Mouse (Mus musculus): ENCODE measurements around the gene Esf1. TPM values are rescaled to one million over a fixed set of nuclear protein-coding genes. Genes with fewer than 3 reads are reported as not detected.
"Not testable (repeated sequence)": the region's sequence is repeated elsewhere in the genome, so short reads cannot be mapped to it uniquely, and the experiment has no call there.

Gene Esf1
- polyA plus RNA-seq, 1 experiment from 2014 or later, result 28.1 TPM

- not testable (repeated sequence) for H3K9ac ChIP-seq; H3K27ac ChIP-seq (ENCODE audit: low read depth); H3K4me3 ChIP-seq (ENCODE audit: low read depth, low read length); H3K27me3 ChIP-seq (ENCODE audit: insufficient read depth, low read length); H3K4me2 ChIP-seq; H3K9me3 ChIP-seq (ENCODE audit: low read depth, low read length); H3K4me1 ChIP-seq (ENCODE audit: insufficient read depth); DNase-seq; ATAC-seq (ENCODE audit: insufficient read depth)
- TF ChIP-seq CTCF (IDR thresholded peaks at IDR 0.05; ENCODE audit: low read depth), result peak; percentile 11
- peaks cover 39% of the 10 kb centered on the region for H3K36me3 ChIP-seq (ENCODE audit: insufficient read depth)
- 89% methylated on average over 3 of the region's 3 CpGs for WGBS
Measured at GRCm38 (mm10) chr2:140185685-140186210, 15.4 kb upstream of the Esf1 start.

GRCm38 (mm10) chr2:140170803-140171553, 614 bp upstream of the Esf1 start:
- Histone ChIP-seq H3K36me3 (ENCODE audit: insufficient read depth) (peaks cover 21% of the 10 kb centered on the region), H3K9ac (peak overlapping the region; percentile 92), H3K4me2 (peak overlapping the region; percentile 77), H3K27me3 (ENCODE audit: insufficient read depth, low read length) (no peaks in the 10 kb centered on the region), H3K4me1 (ENCODE audit: insufficient read depth) (peaks cover 7% of the 10 kb centered on the region), H3K9me3 (ENCODE audit: low read depth, low read length) (no peaks in the 10 kb centered on the region), H3K4me3 (ENCODE audit: low read depth, low read length) (peak overlapping the region; percentile 82), H3K27ac (ENCODE audit: low read depth) (peak overlapping the region; percentile 58; the same call in 1 of the 2 replicates)
- ATAC-seq (ENCODE audit: insufficient read depth) (peak; percentile 93), DNase-seq (peak; percentile 55)
- no peak for TF ChIP-seq CTCF (IDR thresholded peaks at IDR 0.05; ENCODE audit: low read depth)
- 6% methylated on average over 28 of the region's 28 CpGs for WGBS

GRCm38 (mm10) chr2:140169057-140169456, 1.3 kb downstream of the Esf1 start:
- H3K9me3 ChIP-seq (ENCODE audit: low read depth, low read length), result no peaks in the 10 kb centered on the region
- H3K4me2 ChIP-seq, result peak overlapping the region; percentile 77
- peak overlapping the region; percentile 82 for H3K4me3 ChIP-seq (ENCODE audit: low read depth, low read length)

GRCm38 (mm10) chr2:140163351-140163854, 7.0 kb downstream of the Esf1 start:
- WGBS, result 94% methylated on average over 5 of the region's 5 CpGs
- no peak overlapping the region for H3K27ac ChIP-seq (ENCODE audit: low read depth)
- H3K9me3 ChIP-seq (ENCODE audit: low read depth, low read length), result no peaks in the 10 kb centered on the region
- no peak overlapping the region for H3K4me2 ChIP-seq
- H3K27me3 ChIP-seq (ENCODE audit: insufficient read depth, low read length), result no peaks in the 10 kb centered on the region
- H3K4me3 ChIP-seq (ENCODE audit: low read depth, low read length), result no peak overlapping the region
- H3K36me3 ChIP-seq (ENCODE audit: insufficient read depth), result peaks cover 49% of the 10 kb centered on the region
- H3K9ac ChIP-seq, result no peak overlapping the region
- no peak for TF ChIP-seq CTCF (IDR thresholded peaks at IDR 0.05; ENCODE audit: low read depth)
- DNase-seq (no peak), ATAC-seq (ENCODE audit: insufficient read depth) (no peak)
- H3K4me1 ChIP-seq (ENCODE audit: insufficient read depth), result no peaks in the 10 kb centered on the region

More at GRCm38 (mm10) chr2:140169057-140169456, 1.3 kb downstream of the Esf1 start:
- no peak for ATAC-seq (ENCODE audit: insufficient read depth)
- Histone ChIP-seq H3K27me3 (ENCODE audit: insufficient read depth, low read length) (no peaks in the 10 kb centered on the region), H3K27ac (ENCODE audit: low read depth) (no peak overlapping the region), H3K4me1 (ENCODE audit: insufficient read depth) (peaks cover 7% of the 10 kb centered on the region), H3K36me3 (ENCODE audit: insufficient read depth) (peaks cover 28% of the 10 kb centered on the region), H3K9ac (no peak overlapping the region)
- no peak for DNase-seq
- TF ChIP-seq CTCF (IDR thresholded peaks at IDR 0.05; ENCODE audit: low read depth), result no peak
- WGBS, result 66% methylated on average over 1 of the region's 1 CpGs

- peak; percentile 64 for TF ChIP-seq CTCF (IDR thresholded peaks at IDR 0.05; ENCODE audit: low read depth)
- Histone ChIP-seq H3K4me3 (ENCODE audit: low read depth, low read length) (no peak overlapping the region), H3K9ac (no peak overlapping the region), H3K36me3 (ENCODE audit: insufficient read depth) (peaks cover 59% of the 10 kb centered on the region), H3K4me2 (no peak overlapping the region), H3K27ac (ENCODE audit: low read depth) (no peak overlapping the region), H3K4me1 (ENCODE audit: insufficient read depth) (no peaks in the 10 kb centered on the region), H3K27me3 (ENCODE audit: insufficient read depth, low read length) (no peaks in the 10 kb centered on the region), H3K9me3 (ENCODE audit: low read depth, low read length) (no peaks in the 10 kb centered on the region)
- 75% methylated on average over 3 of the region's 3 CpGs for WGBS
- ATAC-seq (ENCODE audit: insufficient read depth), result no peak
- peak; percentile 81 for DNase-seq
Measured at GRCm38 (mm10) chr2:140159186-140159730, 11.1 kb downstream of the Esf1 start.

GRCm38 (mm10) chr2:140151743-140152142, 18.6 kb downstream of the Esf1 start, which contains the start of gene Gm17374:
Gene Gm17374, plus strand, starts transcription at chr2:140152043.
- 87% methylated on average over 4 of the region's 4 CpGs for WGBS
- not testable (repeated sequence) for H3K27ac ChIP-seq (ENCODE audit: low read depth); H3K4me1 ChIP-seq (ENCODE audit: insufficient read depth)

GRCm38 (mm10) chr2:140125516-140125915, 44.8 kb downstream of the Esf1 start:
- 85% methylated on average over 2 of the region's 2 CpGs for WGBS
- Histone ChIP-seq H3K27me3 (ENCODE audit: insufficient read depth, low read length) (no peaks in the 10 kb centered on the region), H3K4me2 (no peak overlapping the region), H3K9ac (no peak overlapping the region), H3K27ac (ENCODE audit: low read depth) (no peak overlapping the region), H3K9me3 (ENCODE audit: low read depth, low read length) (no peaks in the 10 kb centered on the region), H3K4me1 (ENCODE audit: insufficient read depth) (no peaks in the 10 kb centered on the region), H3K36me3 (ENCODE audit: insufficient read depth) (peaks cover 72% of the 10 kb centered on the region), H3K4me3 (ENCODE audit: low read depth, low read length) (no peak overlapping the region)
- peak; percentile 25 for DNase-seq
- ATAC-seq (ENCODE audit: insufficient read depth), result no peak
- peak; percentile 21; the same call in 1 of the 2 replicates for TF ChIP-seq CTCF (IDR thresholded peaks at IDR 0.05; ENCODE audit: low read depth)

More at GRCm38 (mm10) chr2:140151743-140152142, 18.6 kb downstream of the Esf1 start, which contains the start of gene Gm17374:
- not testable (repeated sequence) for H3K27me3 ChIP-seq (ENCODE audit: insufficient read depth, low read length); H3K9ac ChIP-seq; H3K4me2 ChIP-seq; H3K4me3 ChIP-seq (ENCODE audit: low read depth, low read length); ATAC-seq (ENCODE audit: insufficient read depth); H3K9me3 ChIP-seq (ENCODE audit: low read depth, low read length); DNase-seq
- peaks cover 46% of the 10 kb centered on the region for H3K36me3 ChIP-seq (ENCODE audit: insufficient read depth)
